Mouse (Mus musculus): ENCODE measurements around the gene Dnmt3a.

DNA sequence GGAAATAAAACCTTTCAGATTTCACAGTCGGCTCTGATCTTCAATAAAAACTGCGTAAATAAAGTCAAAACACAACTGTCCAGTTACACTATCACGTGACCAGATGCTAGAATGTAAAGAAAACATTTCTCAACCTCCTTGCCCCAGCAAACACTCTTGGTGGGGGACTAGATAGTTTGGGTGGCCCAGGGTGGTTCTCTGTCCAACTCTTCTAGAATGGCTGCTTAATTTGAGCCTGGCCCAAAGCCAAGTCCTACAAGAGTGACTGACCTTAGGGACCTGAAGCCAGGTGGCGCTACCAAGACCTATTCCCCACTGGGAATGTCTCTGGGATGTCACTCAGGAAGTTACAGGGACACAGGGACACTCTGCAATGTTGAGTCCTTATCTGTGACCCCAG, 154.7 kb downstream of the Dnmt3a start:
- peak; percentile 44 for TF ChIP-seq CTCF (IDR thresholded peaks at IDR 0.05)
- TF ChIP-seq EP300 (IDR thresholded peaks at IDR 0.05; ENCODE audit: insufficient read depth, low read depth, low read length): no peak
- TF ChIP-seq POLR2A (IDR thresholded peaks at IDR 0.05; ENCODE audit: insufficient read depth, low read depth, low read length): no peak
